Mouse (Mus musculus): ENCODE measurements around the gene Zfp11.
"Not testable (repeated sequence)": the region's sequence is repeated elsewhere in the genome, so short reads cannot be mapped to it uniquely, and the experiment has no call there.

The Zfp11 gene

GRCm38 (mm10) chr5:129670036-129670458, at the start of gene Zfp11:
Gene Zfp11, minus strand, starts transcription at chr5:129670099.
- DNase-seq, result peak; percentile 88

DNA sequence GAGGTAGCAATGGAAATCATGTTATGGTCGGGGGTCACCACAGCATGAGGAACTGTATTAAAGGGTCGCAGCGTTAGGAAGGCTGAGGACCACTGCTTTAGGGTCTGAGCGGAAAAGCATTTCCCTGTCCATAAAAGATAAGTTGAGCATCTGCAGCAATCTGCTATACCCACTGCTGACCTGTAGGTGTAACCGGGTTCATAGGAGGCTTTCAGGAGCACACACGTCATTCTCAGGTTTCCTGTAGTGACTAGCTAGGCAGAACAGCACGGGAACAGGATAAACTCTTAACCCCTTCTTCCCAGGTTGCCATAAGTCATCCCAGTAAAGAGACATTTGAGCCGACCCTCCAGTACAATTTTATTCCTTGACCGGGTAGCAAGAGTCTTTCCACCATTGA, 47.1 kb upstream of the Zfp11 start:
- no peak for DNase-seq

- DNase-seq, result peak; percentile 96
Measured at GRCm38 (mm10) chr5:129715326-129715861, 45.5 kb upstream of the Zfp11 start, which contains the start of gene Mrps17. Gene Mrps17, plus strand, starts transcription at chr5:129715497.

DNA sequence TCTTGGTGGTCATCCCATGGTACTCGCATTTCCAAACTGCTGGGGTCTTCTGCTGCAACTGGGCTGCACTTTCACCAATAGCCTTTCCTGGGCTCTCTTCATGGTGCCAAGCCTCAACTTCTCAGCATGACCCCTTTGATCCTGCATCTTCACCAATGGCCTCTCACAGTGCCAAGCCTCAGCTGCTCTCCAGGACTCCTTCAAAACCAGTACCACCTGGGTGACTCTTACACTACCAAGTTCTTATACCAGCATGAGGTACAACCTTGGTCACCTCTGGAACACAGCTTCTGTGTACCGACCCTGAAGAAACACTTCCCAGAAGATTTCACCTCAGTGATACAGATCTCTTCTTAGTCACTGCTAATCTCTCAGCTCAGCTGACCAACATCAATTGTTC, 38.5 kb upstream of the Zfp11 start, which contains the start of gene Sept14:
TSS of gene Sept14 (minus strand) at position 101 of the 400 bp plus-strand sequence.
- DNase-seq, result no peak

GRCm38 (mm10) chr5:129703368-129703767, 33.5 kb upstream of the Zfp11 start:
- DNase-seq, result no peak

DNA sequence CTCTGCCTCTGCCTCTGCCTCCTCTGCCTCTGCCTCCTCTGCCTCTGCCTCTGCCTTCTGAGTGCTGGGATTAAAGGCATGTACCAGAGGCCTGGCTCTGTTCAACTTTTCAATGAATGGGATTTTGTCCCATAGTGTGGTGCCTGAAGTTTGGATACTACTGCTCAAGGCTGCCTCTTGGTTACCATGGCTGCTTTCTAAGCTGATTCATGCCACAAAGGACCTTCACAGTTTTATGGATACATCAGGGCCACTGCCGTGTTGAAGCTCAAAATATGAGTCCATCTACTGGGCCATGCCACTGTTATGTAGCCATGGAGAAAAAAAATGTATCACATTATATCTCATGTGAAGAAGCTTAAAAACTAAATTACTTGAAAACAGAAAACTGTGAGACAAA, 31.8 kb upstream of the Zfp11 start:
- DNase-seq, result no peak

DNA sequence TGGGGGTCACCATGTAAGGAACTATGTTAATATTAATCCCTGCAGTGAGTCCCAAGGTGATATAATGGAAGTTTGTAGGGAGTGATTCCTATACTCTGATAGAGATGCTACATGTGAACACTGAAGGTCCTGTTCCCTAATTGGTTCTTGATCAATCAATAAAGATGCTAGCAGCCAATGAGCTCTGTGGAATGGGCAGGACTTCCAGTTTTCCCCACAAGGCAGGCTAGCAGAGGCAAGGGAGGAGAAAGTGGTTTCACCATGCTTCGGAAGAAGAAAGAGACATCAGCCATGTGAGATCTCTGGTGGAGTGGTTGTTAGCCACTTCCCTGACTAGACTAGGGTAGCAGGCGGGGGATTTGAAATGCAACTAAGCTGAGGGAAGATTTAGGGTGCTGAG, 30.6 kb upstream of the Zfp11 start:
- no peak for DNase-seq

GRCm38 (mm10) chr5:129690528-129690927, 20.6 kb upstream of the Zfp11 start:
- DNase-seq, result no peak

DNA sequence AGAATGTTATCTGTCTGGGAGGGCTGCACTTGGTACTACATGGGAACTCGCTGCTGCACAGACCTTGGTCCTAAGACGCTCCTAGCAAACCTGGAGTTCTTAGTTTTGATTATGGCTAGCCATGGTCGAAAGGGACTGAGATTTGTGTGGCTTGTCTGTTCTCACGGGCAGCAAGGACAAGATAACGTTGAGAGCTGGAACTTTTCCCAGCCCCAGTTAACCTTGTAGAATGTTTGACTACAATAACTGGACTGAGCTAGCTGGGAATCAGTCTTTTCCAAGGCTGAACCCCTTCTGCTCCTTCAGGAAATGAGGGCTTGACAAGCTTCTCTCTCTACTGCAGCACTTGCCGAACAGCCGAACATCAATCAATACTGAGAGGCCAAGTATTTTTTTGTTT, 17.7 kb upstream of the Zfp11 start:
- peak; percentile 11 for DNase-seq

DNA sequence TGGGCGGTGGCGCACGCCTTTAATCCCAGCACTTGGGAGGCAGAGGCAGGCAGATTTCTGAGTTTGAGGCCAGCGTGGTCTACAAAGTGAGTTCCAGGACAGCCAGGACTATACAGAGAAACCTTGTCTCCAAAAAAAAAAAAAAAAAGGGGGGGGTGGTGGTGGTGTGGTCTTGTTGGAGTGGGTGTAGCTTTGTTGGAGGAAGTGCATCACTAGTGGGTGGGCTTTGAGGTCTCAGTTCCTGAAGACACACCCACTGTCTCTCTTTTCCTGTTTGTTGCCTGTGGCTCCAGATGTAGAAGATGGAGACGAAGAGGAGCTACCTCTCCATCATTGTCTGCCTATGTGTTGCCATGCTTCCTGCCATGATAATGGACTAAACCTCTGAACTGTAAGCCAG, 15.2 kb upstream of the Zfp11 start:
- DNase-seq, result not testable (repeated sequence)

DNA sequence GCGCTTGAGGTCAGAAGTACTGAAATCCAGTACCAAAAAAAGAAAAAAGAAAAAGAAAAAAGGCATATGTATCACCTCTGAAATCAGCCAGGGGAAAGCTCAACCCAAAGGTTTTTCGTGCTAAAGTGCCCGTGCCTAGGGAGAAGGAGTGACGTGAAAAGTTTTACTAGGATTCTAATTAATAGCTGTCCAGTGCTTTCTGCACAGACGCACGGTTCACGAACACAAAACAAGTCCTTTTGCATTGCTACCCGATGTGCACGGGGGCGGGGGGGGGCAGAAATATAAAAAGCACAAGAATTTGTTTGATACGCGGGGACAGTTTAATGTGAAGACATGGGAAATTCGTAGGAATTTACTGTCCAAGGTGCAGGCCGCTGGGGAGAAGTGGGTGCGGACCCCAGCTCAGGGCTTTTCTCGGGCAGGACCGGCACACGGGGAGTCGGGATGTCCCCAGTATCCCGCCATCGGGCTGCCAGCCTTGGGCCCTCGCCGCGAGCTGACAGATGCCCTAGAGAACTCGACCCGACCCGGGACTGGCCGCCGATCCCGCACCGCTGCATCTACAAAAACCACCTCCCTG, 355 bp downstream of the Zfp11 start:
- no peak for DNase-seq

DNA sequence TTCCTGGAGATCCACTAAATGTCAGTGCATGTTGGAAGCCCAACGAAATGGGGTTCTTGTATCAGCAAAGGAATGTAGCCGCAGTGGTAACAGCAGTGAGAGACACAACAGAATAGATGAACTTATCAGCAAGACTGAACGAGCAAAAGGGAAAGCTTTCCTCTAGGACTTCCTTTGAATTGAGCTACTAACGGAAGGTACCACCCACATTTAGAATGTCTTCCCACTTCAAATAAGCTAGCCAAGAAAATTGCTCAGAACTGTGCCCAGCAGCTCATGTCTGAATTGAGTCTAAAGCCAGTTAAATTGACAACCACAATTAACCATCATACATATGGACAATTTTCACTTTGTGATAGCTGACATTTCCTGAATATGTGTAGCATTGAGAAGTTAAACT, 2.0 kb downstream of the Zfp11 start:
- no peak for DNase-seq

DNA sequence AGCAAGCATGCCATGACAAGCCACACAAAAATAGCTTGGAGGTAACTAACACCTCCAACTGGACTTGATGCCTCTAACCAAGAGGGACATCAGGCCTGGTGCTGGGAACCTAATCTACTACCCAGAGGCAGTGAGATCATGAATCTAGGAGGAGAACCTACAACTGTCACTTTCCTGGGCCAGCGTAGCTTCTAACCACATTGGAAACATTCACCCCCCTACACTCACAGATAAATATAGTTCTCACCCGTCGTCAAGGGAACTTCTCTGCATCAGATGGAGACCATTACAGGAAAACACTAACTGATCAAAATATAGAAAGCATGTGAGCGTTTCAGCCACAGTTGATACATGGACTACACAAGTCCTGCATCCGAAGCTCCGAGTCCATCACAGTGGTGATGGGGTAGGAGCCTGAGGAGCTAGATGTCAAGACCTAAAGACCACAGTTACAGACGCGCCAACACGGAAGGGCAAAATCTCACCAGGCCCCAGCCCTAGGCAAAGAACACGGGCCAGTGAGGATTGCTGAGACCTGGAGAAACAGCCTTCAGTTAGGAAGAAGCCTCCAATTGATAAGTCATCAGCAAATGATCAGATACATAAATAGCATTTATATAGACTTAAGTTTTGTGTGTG, 3.5 kb downstream of the Zfp11 start:
- no peak for DNase-seq

- DNase-seq, result no peak
Measured at GRCm38 (mm10) chr5:129664090-129664489, 5.8 kb downstream of the Zfp11 start.

DNA sequence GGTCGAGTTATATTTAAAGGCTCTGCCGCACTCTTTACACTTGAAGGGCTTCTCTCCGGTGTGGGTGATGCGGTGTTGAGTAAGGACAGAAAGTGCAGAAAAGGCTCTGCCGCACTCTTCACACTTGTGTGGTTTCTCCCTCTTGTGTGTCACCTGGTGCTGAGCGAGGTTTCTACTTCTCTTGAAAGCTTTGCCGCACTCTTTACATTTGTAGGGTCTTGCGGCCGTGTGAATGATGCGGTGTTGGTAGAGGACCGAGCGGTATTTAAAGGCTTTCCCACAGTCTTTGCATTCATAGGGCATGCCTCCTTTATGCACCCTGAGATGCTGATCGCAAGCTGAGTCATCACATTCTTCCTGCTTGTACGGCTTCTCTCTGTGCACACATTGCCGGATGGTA, 12.0 kb downstream of the Zfp11 start:
- no peak for DNase-seq

GRCm38 (mm10) chr5:129657016-129657415, 12.9 kb downstream of the Zfp11 start:
- no peak for DNase-seq

DNA sequence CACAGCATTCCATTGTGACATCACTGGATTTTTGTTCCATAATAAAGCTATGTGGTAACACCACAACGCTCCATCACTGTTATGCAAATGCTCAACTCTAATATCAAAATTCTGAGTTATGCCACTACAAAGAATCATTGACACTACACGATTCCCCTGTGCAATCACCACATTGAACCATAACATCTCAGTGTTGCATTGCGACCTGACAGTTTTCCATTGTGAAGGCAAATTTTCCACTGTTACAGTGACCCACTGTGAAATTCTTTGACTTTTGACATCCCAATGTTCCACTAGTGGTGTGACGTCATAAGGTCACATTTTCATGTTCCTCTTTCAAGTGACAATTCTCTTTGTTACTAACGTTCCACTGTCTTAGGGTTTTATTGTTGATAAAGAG, 19.0 kb downstream of the Zfp11 start:
- DNase-seq, result no peak

- not testable (repeated sequence) for DNase-seq
Measured at GRCm38 (mm10) chr5:129632270-129633250, 37.3 kb downstream of the Zfp11 start.

- not testable (repeated sequence) for DNase-seq
Measured at GRCm38 (mm10) chr5:129626586-129626985, 43.3 kb downstream of the Zfp11 start.

GRCm38 (mm10) chr5:129626099-129626498, 43.8 kb downstream of the Zfp11 start:
- DNase-seq, result no peak

DNA sequence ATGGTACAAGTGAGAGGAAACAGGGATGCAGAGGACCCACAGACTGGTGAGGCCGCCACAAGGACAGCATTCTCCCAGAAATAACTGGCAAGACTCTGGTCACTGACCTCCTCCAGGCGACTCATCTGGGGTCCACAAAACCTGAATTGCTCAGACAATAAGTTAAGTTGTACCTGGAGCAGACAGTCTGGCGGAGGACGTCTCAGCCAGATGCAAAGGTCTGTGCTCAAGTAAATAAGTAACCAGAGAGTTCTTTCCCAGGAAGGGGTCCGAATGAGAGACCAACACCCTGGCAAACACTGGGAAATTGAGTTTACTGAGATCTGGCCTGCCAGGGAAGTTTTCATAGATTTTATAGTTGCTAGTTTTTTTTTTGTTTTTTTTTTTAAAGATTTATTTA, 48.5 kb downstream of the Zfp11 start:
- peak; percentile 26 for DNase-seq

DNA sequence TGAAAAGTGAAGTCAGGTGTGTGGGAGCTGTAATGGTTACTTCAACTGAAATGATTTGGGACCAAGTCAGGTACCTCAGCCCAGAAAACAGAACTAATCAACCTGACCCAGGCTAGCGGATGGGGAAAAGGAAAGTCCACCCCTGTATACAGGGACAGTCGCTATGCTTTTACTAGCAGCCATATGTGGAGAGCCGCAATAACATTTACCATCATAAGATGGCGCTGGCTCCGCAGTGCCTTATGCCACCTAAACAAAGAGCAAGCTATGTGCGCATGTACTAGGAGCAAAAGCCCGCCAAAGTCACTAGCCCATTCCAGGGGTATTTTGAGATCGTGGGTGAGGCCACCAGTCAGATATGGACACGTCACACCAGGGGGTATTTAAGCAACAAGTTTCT, 49.3 kb downstream of the Zfp11 start:
- DNase-seq, result not testable (repeated sequence)

GRCm38 (mm10) chr5:129611060-129611459, 58.8 kb downstream of the Zfp11 start:
- DNase-seq, result peak; percentile 82
